Mouse (Mus musculus) kidney, embryonic 14.5 days (tissue): ENCODE data around the gene Il17rd. TPM values are rescaled to one million over a fixed set of nuclear protein-coding genes. Genes with fewer than 3 reads are reported as not detected.

ENCODE experiments used
- ATAC-seq: fragments of 200-750 bp; cut with Nextera tagmentation; 2 replicates; pipeline ENCODE4 v1.8.0; 2017; ENCODE audit warnings: moderate number of reproducible peaks, mild to moderate bottlenecking, moderate TSS enrichment, moderate library complexity; ENCODE audit not compliant: low FRiP score, low TSS enrichment
- H3K27ac ChIP-seq: fragments of 300-500 bp; sonication (generic); 2 replicates; pipeline ENCODE4 v1.5.1; 2014; ENCODE audit warnings: low read depth, mild to moderate bottlenecking, low read length, moderate library complexity, mixed read lengths
- H3K27me3 ChIP-seq: fragments of 300-500 bp; sonication (generic); 2 replicates; pipeline ENCODE4 v1.6.1; 2014; ENCODE audit warnings: mild to moderate bottlenecking, low read length; ENCODE audit not compliant: control insufficient read depth, insufficient read depth
- H3K36me3 ChIP-seq: fragments of 300-500 bp; sonication (generic); 2 replicates; pipeline ENCODE4 v1.6.1; 2014; ENCODE audit warnings: low read length, mixed read lengths; ENCODE audit not compliant: control insufficient read depth, insufficient read depth
- H3K4me1 ChIP-seq: fragments of 300-500 bp; sonication (generic); 2 replicates; pipeline ENCODE4 v1.6.1; 2014; ENCODE audit warnings: low read length, mixed read lengths; ENCODE audit not compliant: control insufficient read depth, insufficient read depth
- H3K4me2 ChIP-seq: fragments of 300-500 bp; sonication (generic); replicated peaks from 2 replicates; pipeline ENCODE4 v1.6.1; 2014; ENCODE audit warnings: low read depth, mild to moderate bottlenecking, low read length
- H3K4me3 ChIP-seq: fragments of 300-500 bp; sonication (generic); 2 replicates; pipeline ENCODE4 v1.5.1; 2014; ENCODE audit warnings: mild to moderate bottlenecking, low read length
- H3K9ac ChIP-seq: fragments of 300-500 bp; sonication (generic); 2 replicates; pipeline ENCODE4 v1.6.1; 2014; ENCODE audit warnings: low read depth, mild to moderate bottlenecking, low read length, moderate library complexity
- H3K9me3 ChIP-seq: fragments of 300-500 bp; sonication (generic); 2 replicates; pipeline ENCODE4 v1.6.1; 2016; ENCODE audit warnings: low read length; ENCODE audit not compliant: control insufficient read depth
- WGBS: fragments of 180-500 bp; shearing (Covaris S2); extraction: QIAGEN DNeasy Blood & Tissue Kit; methylation state at CpG from one replicate; pipeline ENCODE4 v1.1.7; 2014; 5-methylcytosine and 5-hydroxymethylcytosine counted together
- polyA plus RNA-seq: library from polyadenylated mRNA; unstranded; fragments of >200 nt; fragmentation: Nextera tagmentation; extraction: Ambion mirVana; gene quantifications from 2 replicates; pipeline ENCODE4 v1.2.1, GENCODE M21; 2014

The Il17rd gene
- polyA plus RNA-seq, 1 experiment from 2014 or later: 9.2 TPM

DNA sequence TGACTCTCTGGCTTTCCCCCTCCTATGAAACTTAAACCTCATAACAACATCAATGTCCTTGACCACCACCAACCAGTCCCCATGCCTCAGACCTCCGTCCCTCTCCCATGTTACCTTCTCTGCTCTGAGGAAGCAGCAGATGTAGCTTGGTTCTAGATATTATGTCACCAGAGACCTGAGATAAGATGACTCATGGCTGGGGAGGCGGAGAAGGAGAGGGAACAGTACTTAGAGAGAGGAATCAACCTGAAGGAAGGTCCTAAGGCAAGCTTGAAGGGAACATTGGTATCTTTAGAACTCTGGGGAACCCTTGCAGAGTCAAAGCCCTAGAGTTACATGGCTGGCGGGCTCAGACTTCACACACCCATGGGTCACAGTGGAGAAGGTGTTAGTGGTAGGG is 101.2 kb downstream of the Il17rd start:
- Histone ChIP-seq H3K27me3 (no peaks in the 10 kb centered on the region), H3K4me2 (no peak overlapping the region), H3K4me1 (peaks cover under 1% of the 10 kb centered on the region; the same call in 1 of the 2 replicates), H3K4me3 (no peak overlapping the region), H3K36me3 (no peaks in the 10 kb centered on the region), H3K9ac (no peak overlapping the region), H3K27ac (no peak overlapping the region), H3K9me3 (no peaks in the 10 kb centered on the region)
- ATAC-seq: no peak
- WGBS: 82% methylated on average over 3 of the region's 3 CpGs

DNA sequence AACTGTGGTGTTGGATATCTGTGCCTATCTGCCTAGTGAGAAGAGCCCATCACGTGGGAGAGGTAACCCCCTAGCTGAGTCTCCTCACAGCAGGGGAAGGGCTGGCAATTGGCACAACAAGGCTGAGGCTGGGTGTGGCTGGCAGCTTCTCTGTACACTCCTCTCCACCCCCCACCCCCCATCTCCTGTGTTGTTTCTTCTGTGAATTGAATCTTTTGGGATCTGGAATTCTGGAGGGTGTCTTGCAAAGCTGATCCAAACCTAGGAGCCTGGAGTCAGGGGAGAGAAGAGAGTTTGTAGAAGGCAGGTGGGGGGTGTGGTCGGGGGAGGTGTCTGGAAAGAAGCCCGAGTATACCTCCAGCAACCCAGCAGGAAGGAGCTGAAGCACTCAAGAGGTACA is 102.7 kb downstream of the Il17rd start:
- no peaks in the 10 kb centered on the region for H3K27me3 ChIP-seq
- no peak overlapping the region for H3K9ac ChIP-seq
- H3K9me3 ChIP-seq: no peaks in the 10 kb centered on the region
- WGBS: 31% methylated on average over 3 of the region's 3 CpGs
- no peak overlapping the region for H3K4me2 ChIP-seq
- no peaks in the 10 kb centered on the region for H3K36me3 ChIP-seq
- H3K27ac ChIP-seq: no peak overlapping the region
- ATAC-seq: no peak
- H3K4me1 ChIP-seq: peaks cover 10% of the 10 kb centered on the region; the same call in 1 of the 2 replicates
- no peak overlapping the region for H3K4me3 ChIP-seq

- Histone ChIP-seq H3K4me3 (no peak overlapping the region), H3K27ac (no peak overlapping the region), H3K27me3 (no peaks in the 10 kb centered on the region), H3K9ac (no peak overlapping the region), H3K4me1 (peaks cover 10% of the 10 kb centered on the region; the same call in 1 of the 2 replicates), H3K36me3 (no peaks in the 10 kb centered on the region), H3K9me3 (no peaks in the 10 kb centered on the region), H3K4me2 (no peak overlapping the region)
- WGBS: 86% methylated on average over 5 of the region's 5 CpGs
- no peak for ATAC-seq
Observed at GRCm38 (mm10) chr14:27142680-27143079, 103.9 kb downstream of the Il17rd start.

DNA sequence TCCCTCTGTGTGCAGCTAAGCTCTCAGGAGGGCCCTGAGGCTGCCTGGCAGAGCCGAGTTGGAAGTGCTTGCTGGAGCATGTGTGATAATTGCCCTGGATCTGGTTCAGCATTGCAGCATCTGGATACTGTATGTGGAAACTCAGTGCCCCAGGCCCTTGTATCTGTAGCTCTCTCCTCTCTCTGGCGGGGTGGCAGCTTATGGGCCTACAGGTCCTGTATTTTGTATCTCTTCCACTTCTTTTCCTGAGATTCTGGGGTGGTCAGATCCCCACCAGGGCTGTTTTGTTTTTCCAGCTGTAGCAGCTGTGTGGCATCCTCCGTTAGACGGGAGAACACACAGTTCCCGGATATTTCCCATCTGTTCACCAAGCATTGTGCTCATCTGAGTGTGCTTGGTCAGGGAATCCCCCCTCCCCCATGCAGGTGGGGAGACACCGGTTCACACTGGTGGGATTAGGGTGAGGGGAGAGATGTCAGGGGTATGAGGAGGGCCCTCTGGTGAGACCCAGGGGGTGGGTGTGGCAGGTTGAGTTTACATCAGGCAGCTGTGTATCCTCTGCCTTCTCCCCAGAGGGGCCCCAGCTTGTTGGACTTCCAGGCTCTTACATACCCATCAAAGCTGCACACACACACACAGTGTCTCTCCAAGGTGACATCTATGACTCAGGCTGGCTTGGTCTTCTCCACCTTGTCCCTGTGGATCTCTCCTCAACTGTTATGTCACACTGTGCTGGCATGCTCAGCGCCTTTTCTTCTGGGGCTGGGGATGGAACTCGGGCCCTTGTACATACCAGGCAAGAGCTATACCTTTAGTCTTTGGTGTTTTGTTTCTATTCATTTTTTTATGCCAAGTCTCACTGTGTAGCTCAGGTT is 106.7 kb downstream of the Il17rd start:
- Histone ChIP-seq H3K36me3 (no peaks in the 10 kb centered on the region), H3K27me3 (no peaks in the 10 kb centered on the region), H3K4me2 (no peak overlapping the region), H3K4me3 (no peak overlapping the region), H3K27ac (peak overlapping the region; percentile 55; the same call in 1 of the 2 replicates), H3K4me1 (peaks cover 10% of the 10 kb centered on the region; the same call in 1 of the 2 replicates), H3K9me3 (no peaks in the 10 kb centered on the region), H3K9ac (no peak overlapping the region)
- 38% methylated on average over 8 of the region's 8 CpGs for WGBS
- ATAC-seq: peak; percentile 67

GRCm38 (mm10) chr14:27147726-27148125 is 109.0 kb downstream of the Il17rd start:
- Histone ChIP-seq H3K9ac (no peak overlapping the region), H3K4me1 (peaks cover 13% of the 10 kb centered on the region), H3K27me3 (no peaks in the 10 kb centered on the region), H3K4me3 (no peak overlapping the region), H3K9me3 (no peaks in the 10 kb centered on the region), H3K36me3 (no peaks in the 10 kb centered on the region), H3K4me2 (no peak overlapping the region), H3K27ac (no peak overlapping the region)
- no peak for ATAC-seq
- WGBS: 87% methylated on average over 7 of the region's 7 CpGs

GRCm38 (mm10) chr14:27149401-27149800 is 110.7 kb downstream of the Il17rd start:
- no peak for ATAC-seq

GRCm38 (mm10) chr14:27150011-27150640 is 111.4 kb downstream of the Il17rd start:
- no peak overlapping the region for H3K9ac ChIP-seq
- H3K27ac ChIP-seq: no peak overlapping the region
- ATAC-seq: no peak
- H3K36me3 ChIP-seq: no peaks in the 10 kb centered on the region
- no peaks in the 10 kb centered on the region for H3K9me3 ChIP-seq
- WGBS: 64% methylated on average over 6 of the region's 6 CpGs
- H3K4me2 ChIP-seq: no peak overlapping the region
- H3K4me3 ChIP-seq: no peak overlapping the region
- H3K4me1 ChIP-seq: peaks cover 11% of the 10 kb centered on the region
- no peaks in the 10 kb centered on the region for H3K27me3 ChIP-seq

More at GRCm38 (mm10) chr14:27149401-27149800, 110.7 kb downstream of the Il17rd start:
- Histone ChIP-seq H3K27me3 (no peaks in the 10 kb centered on the region), H3K27ac (no peak overlapping the region), H3K4me1 (peaks cover 13% of the 10 kb centered on the region), H3K36me3 (no peaks in the 10 kb centered on the region), H3K9me3 (no peaks in the 10 kb centered on the region), H3K4me3 (no peak overlapping the region), H3K9ac (no peak overlapping the region), H3K4me2 (no peak overlapping the region)
- WGBS: 90% methylated on average over 5 of the region's 5 CpGs

DNA sequence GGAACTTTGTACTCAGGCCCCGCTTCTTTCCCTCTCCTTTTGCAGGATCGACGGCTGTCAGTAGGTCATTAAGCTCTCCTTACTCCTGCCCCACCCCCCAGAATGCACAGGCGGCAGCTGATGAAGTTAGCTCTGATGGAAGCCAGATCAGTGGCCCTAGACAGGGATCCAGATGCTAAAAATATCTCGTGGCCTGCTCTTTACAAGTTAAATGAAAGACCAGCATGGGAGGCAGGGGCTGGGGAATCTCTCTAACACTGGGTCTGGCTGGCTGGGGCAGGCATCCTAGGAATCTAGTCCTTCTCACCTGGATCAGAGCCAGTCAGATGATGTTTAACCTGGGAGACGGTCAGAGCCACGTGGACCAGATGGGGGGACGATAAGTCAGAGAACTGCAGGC is 112.7 kb downstream of the Il17rd start:
- ATAC-seq: no peak
- WGBS: 37% methylated on average over 8 of the region's 8 CpGs

DNA sequence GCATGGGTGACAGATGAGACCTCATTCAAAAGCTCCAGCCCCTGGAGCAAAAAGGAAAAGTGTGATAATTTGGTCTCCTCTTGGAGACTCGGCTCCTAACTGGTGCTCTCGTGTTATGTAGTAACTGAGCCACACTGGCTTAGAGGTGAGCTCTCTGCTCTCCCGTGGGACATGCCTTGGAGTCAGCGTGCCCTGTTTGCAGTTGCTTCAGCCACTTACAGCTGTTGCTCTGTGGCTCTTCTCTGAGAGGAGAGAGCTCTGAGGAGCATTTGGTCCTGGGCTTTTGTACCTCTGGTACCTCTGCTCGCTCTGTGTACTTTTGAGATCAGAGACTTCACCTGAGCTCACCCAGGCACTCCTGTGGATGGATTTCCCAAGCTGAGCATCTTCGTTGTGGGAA is 116.3 kb downstream of the Il17rd start:
- no peak overlapping the region for H3K4me3 ChIP-seq
- H3K9ac ChIP-seq: no peak overlapping the region
- H3K9me3 ChIP-seq: no peaks in the 10 kb centered on the region
- no peak overlapping the region for H3K27ac ChIP-seq
- ATAC-seq: no peak
- no peaks in the 10 kb centered on the region for H3K36me3 ChIP-seq
- H3K4me2 ChIP-seq: no peak overlapping the region
- 70% methylated on average over 6 of the region's 6 CpGs for WGBS
- no peaks in the 10 kb centered on the region for H3K27me3 ChIP-seq
- peaks cover 3% of the 10 kb centered on the region; the same call in 1 of the 2 replicates for H3K4me1 ChIP-seq

More for the DNA sequence above, 112.7 kb downstream of the Il17rd start:
- H3K4me3 ChIP-seq: no peak overlapping the region
- no peaks in the 10 kb centered on the region for H3K27me3 ChIP-seq
- no peak overlapping the region for H3K9ac ChIP-seq
- no peaks in the 10 kb centered on the region for H3K36me3 ChIP-seq
- H3K27ac ChIP-seq: no peak overlapping the region
- peaks cover 3% of the 10 kb centered on the region; the same call in 1 of the 2 replicates for H3K4me1 ChIP-seq
- H3K9me3 ChIP-seq: no peaks in the 10 kb centered on the region
- H3K4me2 ChIP-seq: no peak overlapping the region
